Mouse (Mus musculus) midbrain, embryonic 15.5 days (tissue): ENCODE measurements at regions not wholly inside any gene's neighbourhood (a gene's known extent, or its start where the extent isn't known, plus 50 kb on each side); places are given as distances from the start of the nearest gene placed in this dataset.

ENCODE experiments used
- ATAC-seq: fragments of 200-750 bp; cut with Nextera tagmentation; replicated peaks from 2 replicates; pipeline ENCODE4 v1.8.0; 2017; ENCODE audit warnings: moderate TSS enrichment
- H3K27ac ChIP-seq: fragments of 300-500 bp; sonication (generic); 2 replicates; pipeline ENCODE4 v1.5.1; 2015; ENCODE audit warnings: mild to moderate bottlenecking, inconsistent platforms
- H3K27me3 ChIP-seq: fragments of 300-500 bp; sonication (generic); replicated peaks from 2 replicates; pipeline ENCODE4 v1.6.1; 2015; ENCODE audit warnings: inconsistent platforms
- H3K36me3 ChIP-seq: fragments of 300-500 bp; sonication (generic); replicated peaks from 2 replicates; pipeline ENCODE4 v1.6.1; 2015; ENCODE audit warnings: inconsistent platforms
- H3K4me1 ChIP-seq: fragments of 300-500 bp; sonication (generic); 2 replicates; pipeline ENCODE4 v1.6.1; 2015; ENCODE audit warnings: inconsistent platforms
- H3K4me2 ChIP-seq: fragments of 300-500 bp; sonication (generic); 2 replicates; pipeline ENCODE4 v1.6.1; 2015; ENCODE audit warnings: inconsistent platforms, mild to moderate bottlenecking, moderate library complexity
- H3K4me3 ChIP-seq: fragments of 300-500 bp; sonication (generic); 2 replicates; pipeline ENCODE4 v1.5.1; 2015; ENCODE audit warnings: mild to moderate bottlenecking, inconsistent platforms
- H3K9ac ChIP-seq: fragments of 300-500 bp; sonication (generic); 2 replicates; pipeline ENCODE4 v1.6.1; 2015; ENCODE audit warnings: mild to moderate bottlenecking, inconsistent platforms
- H3K9me3 ChIP-seq: fragments of 300-500 bp; sonication (generic); 2 replicates; pipeline ENCODE4 v1.6.1; 2016; ENCODE audit warnings: inconsistent platforms
- WGBS: fragments of 180-500 bp; shearing (Covaris S2); methylation state at CpG from one replicate; pipeline ENCODE4 v1.1.7; 2015; ENCODE audit warnings: mixed read lengths; 5-methylcytosine and 5-hydroxymethylcytosine counted together

GRCm38 (mm10) chr9:40617676-40618062 lies 52.7 kb upstream of the Gm21915 start:
- Histone ChIP-seq H3K4me2 (peak overlapping the region; percentile 57), H3K36me3 (no peaks in the 10 kb centered on the region), H3K9ac (no peak overlapping the region), H3K4me1 (peaks cover 36% of the 10 kb centered on the region), H3K27ac (peak overlapping the region; percentile 80), H3K4me3 (peak overlapping the region; percentile 31), H3K27me3 (no peaks in the 10 kb centered on the region), H3K9me3 (no peaks in the 10 kb centered on the region)
- ATAC-seq = 0 out of 2 replicates have a peak, but pooled peaks have one; percentile 1
- 15% methylated on average over 10 of the region's 10 CpGs for WGBS

GRCm38 (mm10) chr9:40617036-40617675 lies 53.3 kb upstream of the Gm21915 start:
- H3K4me2 ChIP-seq = peak overlapping the region; percentile 57
- peaks cover 34% of the 10 kb centered on the region for H3K4me1 ChIP-seq
- WGBS = under 1% methylated on average over 20 of the region's 20 CpGs
- ATAC-seq = peak; percentile 80
- H3K27me3 ChIP-seq = no peaks in the 10 kb centered on the region
- H3K4me3 ChIP-seq = peak overlapping the region; percentile 31
- peak overlapping the region; percentile 80 for H3K27ac ChIP-seq
- no peaks in the 10 kb centered on the region for H3K36me3 ChIP-seq
- 0 out of 2 replicates have a peak overlapping the region, but pooled peaks have one; percentile 45 for H3K9ac ChIP-seq
- H3K9me3 ChIP-seq = no peaks in the 10 kb centered on the region

- Histone ChIP-seq H3K4me3 (peak overlapping the region; percentile 31), H3K4me1 (peaks cover 31% of the 10 kb centered on the region), H3K36me3 (no peaks in the 10 kb centered on the region), H3K9ac (peak overlapping the region; percentile 45), H3K27me3 (no peaks in the 10 kb centered on the region), H3K9me3 (no peaks in the 10 kb centered on the region), H3K27ac (peak overlapping the region; percentile 80), H3K4me2 (peak overlapping the region; percentile 57)
- ATAC-seq = peak; percentile 89
- 2% methylated on average over 11 of the region's 11 CpGs for WGBS
These were observed 53.9 kb upstream of the Gm21915 start for GRCm38 (mm10) chr9:40616426-40617035.

- peak overlapping the region; percentile 34; the same call in 1 of the 2 replicates for H3K27ac ChIP-seq
- peaks cover 31% of the 10 kb centered on the region for H3K4me1 ChIP-seq
- H3K27me3 ChIP-seq = no peaks in the 10 kb centered on the region
- H3K4me3 ChIP-seq = no peak overlapping the region
- H3K9ac ChIP-seq = peak overlapping the region; percentile 7; the same call in 1 of the 2 replicates
- no peak overlapping the region for H3K4me2 ChIP-seq
- ATAC-seq = peak; percentile 9; the same call in 1 of the 2 replicates
- H3K9me3 ChIP-seq = no peaks in the 10 kb centered on the region
- WGBS = 24% methylated on average over 8 of the region's 8 CpGs
- H3K36me3 ChIP-seq = no peaks in the 10 kb centered on the region
These were observed 54.5 kb upstream of the Gm21915 start for GRCm38 (mm10) chr9:40615891-40616290.

- ATAC-seq = no peak
These were observed 56.3 kb upstream of the Gm21915 start for GRCm38 (mm10) chr9:40614071-40614470.

GRCm38 (mm10) chr9:40613182-40613581 lies 57.2 kb upstream of the Gm21915 start:
- H3K4me3 ChIP-seq = no peak overlapping the region
- 79% methylated on average over 4 of the region's 4 CpGs for WGBS
- ATAC-seq = no peak

More at GRCm38 (mm10) chr9:40614071-40614470, 56.3 kb upstream of the Gm21915 start:
- H3K4me2 ChIP-seq = no peak overlapping the region
- H3K27ac ChIP-seq = 0 out of 2 replicates have a peak overlapping the region, but pooled peaks have one; percentile 34
- no peak overlapping the region for H3K4me3 ChIP-seq
- peaks cover 31% of the 10 kb centered on the region for H3K4me1 ChIP-seq
- no peaks in the 10 kb centered on the region for H3K36me3 ChIP-seq
- 59% methylated on average over 5 of the region's 5 CpGs for WGBS
- H3K27me3 ChIP-seq = no peaks in the 10 kb centered on the region
- no peaks in the 10 kb centered on the region for H3K9me3 ChIP-seq
- no peak overlapping the region for H3K9ac ChIP-seq

GRCm38 (mm10) chr9:40612755-40613154 lies 57.7 kb upstream of the Gm21915 start:
- 93% methylated on average over 1 of the region's 1 CpGs for WGBS
- no peak for ATAC-seq
- peaks cover 33% of the 10 kb centered on the region for H3K4me1 ChIP-seq
- no peaks in the 10 kb centered on the region for H3K36me3 ChIP-seq
- H3K27me3 ChIP-seq = no peaks in the 10 kb centered on the region
- no peaks in the 10 kb centered on the region for H3K9me3 ChIP-seq
- H3K9ac ChIP-seq = no peak overlapping the region
- H3K27ac ChIP-seq = no peak overlapping the region
- H3K4me3 ChIP-seq = no peak overlapping the region
- H3K4me2 ChIP-seq = no peak overlapping the region

More at GRCm38 (mm10) chr9:40613182-40613581, 57.2 kb upstream of the Gm21915 start:
- Histone ChIP-seq H3K4me2 (no peak overlapping the region), H3K9ac (no peak overlapping the region), H3K27ac (no peak overlapping the region), H3K4me1 (peaks cover 36% of the 10 kb centered on the region), H3K27me3 (no peaks in the 10 kb centered on the region), H3K9me3 (no peaks in the 10 kb centered on the region), H3K36me3 (no peaks in the 10 kb centered on the region)

- no peaks in the 10 kb centered on the region for H3K36me3 ChIP-seq
- H3K9ac ChIP-seq = no peak overlapping the region
- no peak for ATAC-seq
- no peak overlapping the region for H3K27ac ChIP-seq
- no peak overlapping the region for H3K4me2 ChIP-seq
- peaks cover 29% of the 10 kb centered on the region for H3K4me1 ChIP-seq
- no peaks in the 10 kb centered on the region for H3K27me3 ChIP-seq
- 92% methylated on average over 4 of the region's 4 CpGs for WGBS
- H3K4me3 ChIP-seq = no peak overlapping the region
- H3K9me3 ChIP-seq = no peaks in the 10 kb centered on the region
These were observed 58.1 kb upstream of the Gm21915 start for GRCm38 (mm10) chr9:40612312-40612711.

GRCm38 (mm10) chr9:40611626-40612025 lies 58.8 kb upstream of the Gm21915 start:
- H3K4me3 ChIP-seq = no peak overlapping the region
- H3K4me1 ChIP-seq = peaks cover 22% of the 10 kb centered on the region
- H3K36me3 ChIP-seq = no peaks in the 10 kb centered on the region
- H3K9ac ChIP-seq = no peak overlapping the region
- H3K27me3 ChIP-seq = no peaks in the 10 kb centered on the region
- no peaks in the 10 kb centered on the region for H3K9me3 ChIP-seq
- no peak overlapping the region for H3K27ac ChIP-seq
- no peak overlapping the region for H3K4me2 ChIP-seq
- ATAC-seq = no peak
- WGBS = 47% methylated on average over 3 of the region's 3 CpGs

GRCm38 (mm10) chr9:40608596-40608995 lies 61.8 kb upstream of the Gm21915 start:
- H3K9ac ChIP-seq = no peak overlapping the region
- H3K4me1 ChIP-seq = peaks cover 4% of the 10 kb centered on the region; the same call in 1 of the 2 replicates
- H3K27ac ChIP-seq = peak overlapping the region; percentile 56
- H3K4me3 ChIP-seq = no peak overlapping the region
- no peak overlapping the region for H3K4me2 ChIP-seq
- H3K27me3 ChIP-seq = no peaks in the 10 kb centered on the region
- WGBS = 50% methylated on average over 14 of the region's 14 CpGs
- H3K9me3 ChIP-seq = no peaks in the 10 kb centered on the region
- peak; percentile 80 for ATAC-seq
- H3K36me3 ChIP-seq = no peaks in the 10 kb centered on the region

- Histone ChIP-seq H3K4me3 (no peak overlapping the region), H3K4me1 (peaks cover 4% of the 10 kb centered on the region; the same call in 1 of the 2 replicates), H3K27me3 (no peaks in the 10 kb centered on the region), H3K36me3 (no peaks in the 10 kb centered on the region), H3K9ac (no peak overlapping the region), H3K9me3 (no peaks in the 10 kb centered on the region), H3K4me2 (no peak overlapping the region), H3K27ac (no peak overlapping the region; the same call in 1 of the 2 replicates)
- ATAC-seq = no peak
- 92% methylated on average over 18 of the region's 18 CpGs for WGBS
These were observed 62.5 kb upstream of the Gm21915 start for GRCm38 (mm10) chr9:40607941-40608340.

- Histone ChIP-seq H3K4me1 (peaks cover 2% of the 10 kb centered on the region; the same call in 1 of the 2 replicates), H3K36me3 (no peaks in the 10 kb centered on the region), H3K9me3 (no peaks in the 10 kb centered on the region), H3K27ac (no peak overlapping the region), H3K27me3 (no peaks in the 10 kb centered on the region), H3K4me3 (no peak overlapping the region), H3K4me2 (no peak overlapping the region), H3K9ac (no peak overlapping the region)
- WGBS = 77% methylated on average over 1 of the region's 1 CpGs
- no peak for ATAC-seq
These were observed 66.9 kb upstream of the Gm21915 start for GRCm38 (mm10) chr9:40603521-40603920.
